Mouse (Mus musculus): ENCODE data around the gene Pkp3.

DNA sequence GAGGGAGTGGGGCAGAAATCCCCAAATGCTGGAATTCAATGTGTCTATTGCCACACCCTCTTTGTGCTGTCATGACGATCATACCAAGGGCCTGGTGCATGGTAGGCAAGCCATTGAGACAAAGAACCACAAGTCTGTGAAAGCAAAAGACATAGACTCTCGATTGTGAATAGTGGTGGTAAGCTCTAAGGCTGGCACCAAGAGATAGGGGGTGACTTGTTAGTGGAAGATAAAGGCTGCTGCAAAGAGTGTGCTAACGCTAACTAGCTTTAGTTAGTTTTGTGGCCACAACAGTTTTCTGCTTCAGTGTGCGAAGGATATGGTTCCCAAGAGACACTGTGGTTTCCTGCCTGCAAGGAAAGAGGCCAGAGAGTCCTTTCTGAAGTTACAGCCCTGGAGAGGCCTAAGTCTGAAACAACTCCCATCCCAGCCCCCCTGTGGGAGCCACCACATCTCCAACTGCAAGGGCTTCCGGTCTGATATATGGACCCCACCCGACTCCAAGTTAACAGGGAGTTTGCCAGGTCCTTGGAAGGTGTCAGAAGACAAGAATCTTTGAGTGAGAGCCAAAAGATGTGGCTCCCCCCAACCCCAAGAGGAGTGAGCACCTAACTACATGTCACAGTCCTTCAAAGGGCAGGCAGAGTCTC, 31.0 kb upstream of the Pkp3 start:
- TF ChIP-seq POLR2A (IDR thresholded peaks at IDR 0.05; ENCODE audit: borderline replicate concordance, low read depth, low read length) (no peak), CTCF (IDR thresholded peaks at IDR 0.05; ENCODE audit: low read depth, low read length) (no peak)
